22 mouse cellular contexts compared by ENCODE assay signal in genomic region chr6:125279729-125280128, GRCm38 (mm10). TPM values are rescaled to one million over a fixed set of nuclear protein-coding genes. Genes with fewer than 3 reads are reported as not detected.
"Had no signal": no experiment of that assay in that cellular context is flagged by ENCODE, and none has a peak within 500 bp of the region (broad histone marks: within the 10 kb centered on the region; RNA-seq: fewer than 3 reads in every experiment).

No protein-coding gene starts in this region.

- DNase-seq: kidney, adult 8-10 months; kidney, postnatal 36 days; liver; liver, embryonic 13.5 days; liver, postnatal 0 days; lung, postnatal 36 days; retina, postnatal 1 day; right cerebral cortex, postnatal 4 days; spleen, adult 18-20 months; thymus, postnatal 14 days had no signal

- H3K36me3 ChIP-seq: liver, embryonic 13.5 days; midbrain, embryonic 12.5 days; neural tube, embryonic 12.5 days had no signal

- H3K4me3 ChIP-seq: left cerebral cortex, adult 2 months; liver, embryonic 13.5 days; megakaryocyte, embryonic 14.5 days; midbrain, embryonic 12.5 days; myocyte; neural tube, embryonic 12.5 days had no signal

- H3K4me1 ChIP-seq: liver, embryonic 13.5 days; midbrain, embryonic 12.5 days; neural tube, embryonic 12.5 days had no signal

- H3K27me3 ChIP-seq: liver, embryonic 13.5 days; midbrain, embryonic 12.5 days; neural tube, embryonic 12.5 days had no signal

- ATAC-seq: inflammation-experienced regulatory T-cells, adult 6 months; intestine, postnatal 0 days; liver, postnatal 0 days had no signal

- H3K9me3 ChIP-seq: liver, embryonic 13.5 days; neural tube, embryonic 12.5 days had no signal

- H3K4me2 ChIP-seq: liver, embryonic 13.5 days; midbrain, embryonic 12.5 days; neural tube, embryonic 12.5 days had no signal

- H3K27ac ChIP-seq: left cerebral cortex, adult 2 months; liver, embryonic 13.5 days; midbrain, embryonic 12.5 days; neural tube, embryonic 12.5 days; stomach, postnatal 0 days had no signal

- H3K9ac ChIP-seq: liver, embryonic 13.5 days; liver, postnatal 0 days; midbrain, embryonic 12.5 days; neural tube, embryonic 12.5 days had no signal

RNA-seq across cellular contexts. Expression of gene Tuba3a, which starts 6.1 kb away (rescaled TPM):
- total RNA-seq: layer of hippocampus, postnatal 14 days; left cerebral cortex, adult 2 months; left cerebral cortex, postnatal 14 days; midbrain, postnatal 0 days had no signal
- polyA plus RNA-seq: intestine, postnatal 0 days; liver, embryonic 13.5 days; liver, postnatal 0 days; midbrain, embryonic 12.5 days; midbrain, postnatal 0 days; myocyte had no signal

RNA-seq across cellular contexts. Expression of gene Scnn1a, which starts 40.7 kb away (rescaled TPM):
- polyA plus RNA-seq: inflammation-experienced regulatory T-cells, adult 6 months had no signal

RNA-seq across cellular contexts. Expression of gene Cd27, which starts 42.9 kb away (rescaled TPM):
- total RNA-seq: layer of hippocampus, adult 8-10 months; layer of hippocampus, postnatal 14 days; left cerebral cortex, adult 2 months; left cerebral cortex, postnatal 14 days; midbrain, postnatal 0 days had no signal
